Mouse (Mus musculus): ENCODE results near the gene Fgfr2. TPM values are rescaled to one million over a fixed set of nuclear protein-coding genes. Genes with fewer than 3 reads are reported as not detected.

Gene Fgfr2
- polyA plus RNA-seq, 1 experiment from 2014 or later = 92.0 TPM

DNA sequence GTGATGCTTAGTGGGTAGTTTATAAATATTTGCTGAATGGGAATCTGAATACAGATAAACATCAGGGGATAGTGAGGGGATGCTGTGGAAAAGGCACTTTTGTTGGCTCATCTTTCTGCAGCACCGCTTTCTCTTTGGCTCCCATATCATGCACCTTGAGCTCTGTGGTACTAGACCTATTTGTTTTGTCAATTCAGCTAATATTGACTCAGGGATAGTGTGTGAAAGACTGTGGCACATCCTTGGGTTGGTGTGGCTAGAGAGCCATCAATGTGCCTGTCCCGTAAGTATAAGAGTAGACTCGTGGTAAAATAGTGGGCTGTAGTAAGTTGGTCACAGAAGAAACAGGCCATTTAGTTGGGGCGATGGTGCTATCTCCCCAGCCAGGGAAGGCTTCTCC is 2335.6 kb downstream of the Fgfr2 start:
- ATAC-seq (ENCODE audit: low FRiP score) = no peak

DNA sequence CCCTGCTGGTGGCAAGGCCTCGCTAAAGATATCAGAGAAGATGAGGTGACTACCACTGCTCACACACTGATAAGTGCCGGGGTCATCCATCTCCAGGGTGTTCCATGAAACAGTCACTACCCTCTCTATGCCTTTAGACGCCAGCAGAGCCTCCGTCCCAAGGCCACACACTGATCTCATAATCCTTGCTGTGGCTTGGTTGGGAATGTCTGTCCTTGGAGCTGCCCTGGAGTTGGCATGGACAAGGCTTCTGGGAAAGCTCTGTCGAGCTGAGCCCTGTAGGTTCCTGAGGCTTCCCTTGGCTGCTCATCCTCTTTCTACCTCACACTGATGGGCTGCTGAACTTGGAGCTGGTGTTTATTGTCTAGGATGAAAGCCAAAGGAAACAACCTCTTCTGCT is 2336.4 kb downstream of the Fgfr2 start:
- no peak overlapping the region for H3K27ac ChIP-seq (ENCODE audit: low read depth, low read length)

More for the DNA sequence above, 2335.6 kb downstream of the Fgfr2 start:
- WGBS = 89% methylated on average over 4 of the region's 4 CpGs
- no peaks in the 10 kb centered on the region for H3K27me3 ChIP-seq (ENCODE audit: control insufficient read depth, insufficient read depth, low read length)
- H3K36me3 ChIP-seq (ENCODE audit: control insufficient read depth, insufficient read depth, low read length) = no peaks in the 10 kb centered on the region
- DNase-seq (ENCODE audit: low spot score, missing footprints) = no peak
- H3K9me3 ChIP-seq (ENCODE audit: control insufficient read depth, low read length) = no peaks in the 10 kb centered on the region
- no peak overlapping the region for H3K9ac ChIP-seq (ENCODE audit: low read length)
- no peak overlapping the region for H3K27ac ChIP-seq (ENCODE audit: low read depth, low read length)
- no peaks in the 10 kb centered on the region for H3K4me1 ChIP-seq (ENCODE audit: control insufficient read depth, insufficient read depth, low read length)
- H3K4me2 ChIP-seq = no peak overlapping the region
- no peak overlapping the region for H3K4me3 ChIP-seq (ENCODE audit: low read depth, low read length)

DNA sequence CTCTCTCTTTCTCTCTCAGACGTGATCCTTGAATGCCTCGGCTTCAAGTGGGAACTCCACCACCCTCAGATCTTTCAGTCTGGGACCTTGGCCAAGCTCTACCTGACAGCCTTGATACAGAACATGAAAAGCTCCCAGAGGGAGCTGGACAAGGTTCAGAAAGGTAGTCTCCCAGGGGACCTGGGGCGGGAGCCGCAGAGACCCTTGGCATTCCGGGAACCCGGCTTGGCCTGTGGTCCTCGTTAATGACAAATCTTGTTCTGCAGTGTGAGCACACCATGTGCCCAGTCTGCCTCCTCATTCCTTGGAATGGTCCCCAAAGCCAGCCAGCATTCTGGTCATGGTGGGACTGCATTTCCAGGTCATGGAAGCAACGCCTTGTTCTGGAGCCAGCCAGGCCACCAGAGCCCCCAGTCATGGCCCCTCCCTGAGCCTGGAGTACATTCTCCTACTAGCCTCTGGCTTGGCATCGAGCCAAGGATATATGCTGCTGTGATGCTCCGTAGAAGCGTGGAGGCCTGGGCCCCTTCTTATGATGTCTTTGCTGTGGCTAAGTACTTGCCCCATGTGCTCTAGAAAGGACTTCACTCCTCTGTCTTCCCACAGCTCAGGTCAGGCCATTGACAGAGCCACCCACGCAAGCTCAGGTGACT is 2337.1 kb downstream of the Fgfr2 start:
- Histone ChIP-seq H3K4me1 (ENCODE audit: control insufficient read depth, insufficient read depth, low read length) (no peaks in the 10 kb centered on the region), H3K36me3 (ENCODE audit: control insufficient read depth, insufficient read depth, low read length) (no peaks in the 10 kb centered on the region), H3K4me3 (ENCODE audit: low read depth, low read length) (no peak overlapping the region), H3K4me2 (no peak overlapping the region), H3K27ac (ENCODE audit: low read depth, low read length) (no peak overlapping the region), H3K27me3 (ENCODE audit: control insufficient read depth, insufficient read depth, low read length) (no peaks in the 10 kb centered on the region), H3K9ac (ENCODE audit: low read length) (no peak overlapping the region), H3K9me3 (ENCODE audit: control insufficient read depth, low read length) (no peaks in the 10 kb centered on the region)
- WGBS = 86% methylated on average over 12 of the region's 12 CpGs
- ATAC-seq (ENCODE audit: low FRiP score) = no peak
- peak; percentile 14 for DNase-seq (ENCODE audit: low spot score, missing footprints)

More for the DNA sequence above, 2336.4 kb downstream of the Fgfr2 start:
- no peak overlapping the region for H3K4me2 ChIP-seq
- DNase-seq (ENCODE audit: low spot score, missing footprints) (no peak), ATAC-seq (ENCODE audit: low FRiP score) (no peak)
- H3K9me3 ChIP-seq (ENCODE audit: control insufficient read depth, low read length) = no peaks in the 10 kb centered on the region
- H3K36me3 ChIP-seq (ENCODE audit: control insufficient read depth, insufficient read depth, low read length) = no peaks in the 10 kb centered on the region
- no peaks in the 10 kb centered on the region for H3K4me1 ChIP-seq (ENCODE audit: control insufficient read depth, insufficient read depth, low read length)
- H3K4me3 ChIP-seq (ENCODE audit: low read depth, low read length) = no peak overlapping the region
- 86% methylated on average over 5 of the region's 5 CpGs for WGBS
- no peak overlapping the region for H3K9ac ChIP-seq (ENCODE audit: low read length)
- no peaks in the 10 kb centered on the region for H3K27me3 ChIP-seq (ENCODE audit: control insufficient read depth, insufficient read depth, low read length)

- H3K4me2 ChIP-seq = no peak overlapping the region
- H3K27me3 ChIP-seq (ENCODE audit: control insufficient read depth, insufficient read depth, low read length) = no peaks in the 10 kb centered on the region
- H3K9ac ChIP-seq (ENCODE audit: low read length) = no peak overlapping the region
- WGBS = 86% methylated on average over 5 of the region's 5 CpGs
- no peak overlapping the region for H3K27ac ChIP-seq (ENCODE audit: low read depth, low read length)
- ATAC-seq (ENCODE audit: low FRiP score) (no peak), DNase-seq (ENCODE audit: low spot score, missing footprints) (peak; percentile 33)
- H3K36me3 ChIP-seq (ENCODE audit: control insufficient read depth, insufficient read depth, low read length) = no peaks in the 10 kb centered on the region
- no peaks in the 10 kb centered on the region for H3K9me3 ChIP-seq (ENCODE audit: control insufficient read depth, low read length)
- H3K4me3 ChIP-seq (ENCODE audit: low read depth, low read length) = no peak overlapping the region
- no peaks in the 10 kb centered on the region for H3K4me1 ChIP-seq (ENCODE audit: control insufficient read depth, insufficient read depth, low read length)
Observed at GRCm38 (mm10) chr7:130782501-130783050, 2340.6 kb downstream of the Fgfr2 start.

GRCm38 (mm10) chr7:130780866-130781419 is 2342.2 kb downstream of the Fgfr2 start:
- Histone ChIP-seq H3K9me3 (ENCODE audit: control insufficient read depth, low read length) (no peaks in the 10 kb centered on the region), H3K9ac (ENCODE audit: low read length) (no peak overlapping the region), H3K4me3 (ENCODE audit: low read depth, low read length) (no peak overlapping the region), H3K4me1 (ENCODE audit: control insufficient read depth, insufficient read depth, low read length) (no peaks in the 10 kb centered on the region), H3K4me2 (no peak overlapping the region), H3K36me3 (ENCODE audit: control insufficient read depth, insufficient read depth, low read length) (no peaks in the 10 kb centered on the region), H3K27ac (ENCODE audit: low read depth, low read length) (no peak overlapping the region), H3K27me3 (ENCODE audit: control insufficient read depth, insufficient read depth, low read length) (no peaks in the 10 kb centered on the region)
- ATAC-seq (ENCODE audit: low FRiP score) = no peak
- DNase-seq (ENCODE audit: low spot score, missing footprints) = peak; percentile 45
- 71% methylated on average over 5 of the region's 5 CpGs for WGBS

DNA sequence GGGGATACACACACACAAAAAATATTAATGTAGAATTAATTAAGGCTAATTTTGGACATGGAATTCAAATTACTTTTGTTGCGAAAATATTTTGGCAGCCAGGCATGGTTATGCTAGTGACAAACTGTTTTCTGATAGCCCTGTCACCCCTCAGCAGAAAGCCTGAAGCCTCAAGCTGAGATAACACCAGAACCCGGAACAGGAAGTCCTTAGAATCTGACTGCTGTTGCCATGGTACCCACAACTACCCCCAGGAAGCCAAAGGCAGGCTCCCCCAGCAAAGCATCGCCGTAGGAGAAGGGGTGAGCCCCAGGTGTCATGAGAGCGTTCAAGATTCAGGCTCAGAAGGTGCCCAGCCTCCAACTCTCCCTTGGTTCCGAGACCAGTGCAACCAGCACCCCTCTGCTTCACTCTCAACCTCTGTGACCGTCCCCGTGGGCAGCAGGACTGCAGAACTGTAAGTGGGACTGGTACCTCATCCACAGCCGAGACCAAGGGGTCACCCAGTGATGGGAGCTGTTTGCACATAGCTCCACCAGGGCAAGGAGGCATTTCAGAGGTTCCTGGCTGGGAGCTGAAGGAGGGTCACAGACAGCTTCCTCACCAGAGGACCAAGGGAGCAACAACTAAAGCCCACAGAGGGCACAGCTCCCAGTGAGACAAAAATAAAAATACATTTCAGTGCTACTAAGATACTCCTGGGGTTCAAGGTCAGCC is 2349.1 kb downstream of the Fgfr2 start, which contains the start of gene Btbd16:
TSS of gene Btbd16 (plus strand) at position 156 of the 717 bp plus-strand sequence.
- no peak within 1 kb of the TSS for H3K4me3 ChIP-seq (ENCODE audit: low read depth, low read length)
- no peaks in the 10 kb centered on the region for H3K4me1 ChIP-seq (ENCODE audit: control insufficient read depth, insufficient read depth, low read length)
- no peak within 1 kb of the TSS for H3K27ac ChIP-seq (ENCODE audit: low read depth, low read length)
- H3K9me3 ChIP-seq (ENCODE audit: control insufficient read depth, low read length) = no peaks in the 10 kb centered on the region
- no peak within 1 kb of the TSS for H3K9ac ChIP-seq (ENCODE audit: low read length)
- DNase-seq (ENCODE audit: low spot score, missing footprints) = no peak
- no peaks in the 10 kb centered on the region for H3K36me3 ChIP-seq (ENCODE audit: control insufficient read depth, insufficient read depth, low read length)
- no peak within 1 kb of the TSS for H3K4me2 ChIP-seq
- no peaks in the 10 kb centered on the region for H3K27me3 ChIP-seq (ENCODE audit: control insufficient read depth, insufficient read depth, low read length)
- ATAC-seq (ENCODE audit: low FRiP score) = no peak
- WGBS = 56% methylated on average over 9 of the region's 9 CpGs

DNA sequence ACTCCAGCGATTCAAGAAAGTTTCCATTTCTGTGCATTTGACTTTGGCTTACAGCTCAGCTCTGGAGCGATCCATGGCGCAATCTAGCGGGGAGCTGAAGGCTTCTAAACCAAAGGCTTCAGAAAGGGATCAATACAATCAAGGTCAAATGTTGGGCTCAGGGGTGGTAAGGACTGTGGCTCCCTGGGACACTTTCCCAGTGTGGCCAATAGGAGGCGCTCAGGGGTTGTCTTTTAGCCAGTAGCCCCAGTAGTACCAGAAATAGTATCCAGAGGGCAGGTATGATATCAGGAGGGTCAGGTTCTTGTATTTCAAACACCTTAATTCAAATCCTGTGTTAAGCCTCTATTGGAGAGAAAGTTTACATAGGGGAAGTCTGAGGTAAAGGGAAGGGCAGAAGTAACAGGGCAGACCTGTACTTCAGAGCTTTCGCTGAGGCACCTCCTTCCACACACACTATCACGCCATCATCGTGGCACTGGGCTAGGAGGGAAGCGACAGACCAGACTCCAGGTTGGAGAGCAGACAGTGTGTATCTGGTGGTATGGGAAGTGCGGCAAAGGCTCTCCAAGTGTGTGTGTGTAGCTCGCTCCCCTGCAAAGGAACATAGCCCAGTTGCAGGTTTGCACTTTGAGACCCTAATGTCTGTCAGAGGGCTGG is 2349.8 kb downstream of the Fgfr2 start:
- peak; percentile 92 for DNase-seq (ENCODE audit: low spot score, missing footprints)
- WGBS = 62% methylated on average over 11 of the region's 11 CpGs
- H3K9ac ChIP-seq (ENCODE audit: low read length) = no peak overlapping the region
- no peaks in the 10 kb centered on the region for H3K9me3 ChIP-seq (ENCODE audit: control insufficient read depth, low read length)
- H3K4me1 ChIP-seq (ENCODE audit: control insufficient read depth, insufficient read depth, low read length) = no peaks in the 10 kb centered on the region
- no peak overlapping the region for H3K4me2 ChIP-seq
- ATAC-seq (ENCODE audit: low FRiP score) = no peak
- H3K36me3 ChIP-seq (ENCODE audit: control insufficient read depth, insufficient read depth, low read length) = no peaks in the 10 kb centered on the region
- H3K4me3 ChIP-seq (ENCODE audit: low read depth, low read length) = no peak overlapping the region
- H3K27me3 ChIP-seq (ENCODE audit: control insufficient read depth, insufficient read depth, low read length) = no peaks in the 10 kb centered on the region
- H3K27ac ChIP-seq (ENCODE audit: low read depth, low read length) = no peak overlapping the region

GRCm38 (mm10) chr7:130770707-130771106 is 2352.4 kb downstream of the Fgfr2 start:
- Histone ChIP-seq H3K4me1 (ENCODE audit: control insufficient read depth, insufficient read depth, low read length) (no peaks in the 10 kb centered on the region), H3K36me3 (ENCODE audit: control insufficient read depth, insufficient read depth, low read length) (no peaks in the 10 kb centered on the region), H3K27me3 (ENCODE audit: control insufficient read depth, insufficient read depth, low read length) (no peaks in the 10 kb centered on the region), H3K9ac (ENCODE audit: low read length) (no peak overlapping the region), H3K4me2 (no peak overlapping the region), H3K27ac (ENCODE audit: low read depth, low read length) (no peak overlapping the region), H3K4me3 (ENCODE audit: low read depth, low read length) (no peak overlapping the region), H3K9me3 (ENCODE audit: control insufficient read depth, low read length) (no peaks in the 10 kb centered on the region)
- ATAC-seq (ENCODE audit: low FRiP score) = peak; percentile 38; the same call in 1 of the 2 replicates
- peak; percentile 97 for DNase-seq (ENCODE audit: low spot score, missing footprints)
- WGBS = 30% methylated on average over 3 of the region's 3 CpGs
